Mouse (Mus musculus) testis, adult 2 months (tissue): ENCODE data around the gene Lrtm2.

Experiments
- CTCF ChIP-seq: fragments of 200-500 bp; IDR thresholded peaks from 2 replicates; pipeline ENCODE4 v1.5.1; 2012; ENCODE audit warnings: low read depth, mild to moderate bottlenecking, inconsistent platforms, low read length, moderate library complexity; ENCODE audit not compliant: control insufficient read depth, insufficient read depth, insufficient replicate concordance
- POLR2A ChIP-seq: fragments of 200-500 bp; IDR thresholded peaks from 2 replicates; pipeline ENCODE4 v1.6.1; 2012; ENCODE audit warnings: low read depth, mild to moderate bottlenecking, inconsistent platforms, low read length, moderate library complexity; ENCODE audit not compliant: control insufficient read depth

DNA sequence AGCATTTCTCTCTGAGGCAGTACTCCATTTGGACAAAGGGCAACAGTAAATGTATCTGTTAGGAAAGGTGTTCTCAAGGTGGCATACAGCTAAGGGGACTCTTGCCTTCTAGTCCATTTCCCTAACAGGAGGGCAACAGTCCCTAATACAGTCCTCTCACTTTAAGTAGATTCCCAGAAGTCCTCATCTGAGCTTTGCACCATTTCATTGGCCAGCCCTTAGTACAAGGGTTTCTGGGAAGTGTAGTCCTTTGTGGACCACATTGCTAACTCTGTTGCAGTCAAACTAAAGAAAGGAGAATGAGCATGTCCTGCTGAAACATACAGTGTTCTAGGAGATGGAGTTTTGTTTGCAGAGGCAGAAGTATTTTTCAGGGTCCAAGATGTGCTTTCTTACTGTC is 10.8 kb upstream of the Lrtm2 start:
- TF ChIP-seq CTCF (no peak), POLR2A (no peak)
